Mouse (Mus musculus) hindbrain, embryonic 11.5 days (tissue): ENCODE measurements around the gene Draxin. TPM values are rescaled to one million over a fixed set of nuclear protein-coding genes. Genes with fewer than 3 reads are reported as not detected.
"Not testable (repeated sequence)": the region's sequence is repeated elsewhere in the genome, so short reads cannot be mapped to it uniquely, and the experiment has no call there.

ENCODE experiments used
- ATAC-seq: fragments of 200-750 bp; cut with Nextera tagmentation; 2 replicates; pipeline ENCODE4 v1.8.0; 2017; ENCODE audit warnings: mild to moderate bottlenecking, moderate TSS enrichment, moderate library complexity; ENCODE audit not compliant: low FRiP score
- DNase-seq: peaks from one replicate; pipeline ENCODE4 v3.0.0-alpha.2; 2015; ENCODE audit warnings: low spot score
- H3K27ac ChIP-seq: fragments of 300-500 bp; sonication (generic); 2 replicates; pipeline ENCODE4 v1.5.1; 2014; ENCODE audit warnings: mild to moderate bottlenecking, low read depth, low read length
- H3K27me3 ChIP-seq: fragments of 300-500 bp; sonication (generic); 2 replicates; pipeline ENCODE4 v1.6.1; 2014; ENCODE audit warnings: mild to moderate bottlenecking, low read length, moderate library complexity, mixed read lengths; ENCODE audit not compliant: control insufficient read depth, insufficient read depth
- H3K36me3 ChIP-seq: fragments of 300-500 bp; sonication (generic); 2 replicates; pipeline ENCODE4 v1.6.1; 2014; ENCODE audit warnings: mild to moderate bottlenecking, low read length, moderate library complexity, mixed read lengths; ENCODE audit not compliant: control insufficient read depth, insufficient read depth
- H3K4me1 ChIP-seq: fragments of 300-500 bp; sonication (generic); replicated peaks from 2 replicates; pipeline ENCODE4 v1.6.1; 2014; ENCODE audit warnings: low read length, mixed read lengths; ENCODE audit not compliant: control insufficient read depth, insufficient read depth
- H3K4me2 ChIP-seq: fragments of 300-500 bp; sonication (generic); replicated peaks from 2 replicates; pipeline ENCODE4 v1.6.1; 2014; ENCODE audit warnings: mild to moderate bottlenecking, low read depth, low read length
- H3K4me3 ChIP-seq: fragments of 300-500 bp; sonication (generic); 2 replicates; pipeline ENCODE4 v1.5.1; 2014; ENCODE audit warnings: low read depth, low read length
- H3K9ac ChIP-seq: fragments of 300-500 bp; sonication (generic); 2 replicates; pipeline ENCODE4 v1.6.1; 2014; ENCODE audit warnings: low read depth, low read length
- H3K9me3 ChIP-seq: fragments of 300-500 bp; sonication (generic); 2 replicates; pipeline ENCODE4 v1.6.1; 2016; ENCODE audit warnings: low read length; ENCODE audit not compliant: control insufficient read depth
- WGBS: fragments of 180-500 bp; shearing (Covaris S2); extraction: QIAGEN DNeasy Blood & Tissue Kit; methylation state at CpG from one replicate; pipeline ENCODE4 v1.1.7; 2014; 5-methylcytosine and 5-hydroxymethylcytosine counted together
- polyA plus RNA-seq: library from polyadenylated mRNA; unstranded; fragments of >200 nt; fragmentation: Nextera tagmentation; extraction: Ambion mirVana; gene quantifications from 2 replicates; pipeline ENCODE4 v1.2.1, GENCODE M21; 2014

Gene Draxin
- polyA plus RNA-seq, 1 experiment from 2014 or later: 13.8 TPM

DNA sequence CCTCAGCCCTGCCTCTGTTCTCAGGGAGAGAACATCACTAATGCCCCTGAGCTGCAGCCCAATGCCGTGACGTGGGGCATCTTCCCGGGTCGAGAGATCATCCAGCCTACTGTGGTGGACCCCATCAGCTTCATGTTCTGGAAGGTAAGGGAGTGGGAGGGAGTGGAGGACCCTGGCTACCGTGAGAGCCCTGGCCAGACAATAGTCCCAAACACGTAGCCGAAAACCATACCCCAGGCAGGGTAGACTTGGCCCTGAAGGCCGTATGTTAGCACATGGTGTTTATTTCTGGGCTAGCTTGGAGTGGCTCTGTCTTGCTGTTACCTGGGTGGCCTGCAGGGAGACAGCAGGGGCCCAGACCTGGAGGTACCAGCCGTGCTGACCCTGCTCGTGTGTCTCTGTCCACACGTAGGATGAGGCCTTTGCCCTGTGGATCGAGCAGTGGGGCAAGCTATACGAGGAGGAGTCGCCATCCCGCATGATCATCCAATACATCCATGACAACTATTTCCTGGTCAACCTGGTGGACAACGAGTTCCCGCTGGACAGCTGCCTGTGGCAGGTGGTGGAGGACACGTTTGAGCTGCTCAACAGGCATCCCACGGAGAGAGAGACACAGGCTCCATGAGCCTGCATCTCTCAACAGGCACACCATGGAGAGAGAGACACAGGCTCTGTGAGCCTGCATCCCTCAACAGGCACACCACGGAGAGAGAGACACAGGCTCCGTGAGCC lies 75.4 kb downstream of the Draxin start:
- ATAC-seq: no peak
- Histone ChIP-seq H3K9me3 (no peaks in the 10 kb centered on the region), H3K27me3 (no peaks in the 10 kb centered on the region), H3K4me2 (no peak overlapping the region), H3K9ac (no peak overlapping the region), H3K27ac (no peak overlapping the region), H3K36me3 (peaks cover 24% of the 10 kb centered on the region), H3K4me3 (no peak overlapping the region), H3K4me1 (no peaks in the 10 kb centered on the region)
- no peak for DNase-seq
- WGBS: 95% methylated on average over 21 of the region's 21 CpGs

DNA sequence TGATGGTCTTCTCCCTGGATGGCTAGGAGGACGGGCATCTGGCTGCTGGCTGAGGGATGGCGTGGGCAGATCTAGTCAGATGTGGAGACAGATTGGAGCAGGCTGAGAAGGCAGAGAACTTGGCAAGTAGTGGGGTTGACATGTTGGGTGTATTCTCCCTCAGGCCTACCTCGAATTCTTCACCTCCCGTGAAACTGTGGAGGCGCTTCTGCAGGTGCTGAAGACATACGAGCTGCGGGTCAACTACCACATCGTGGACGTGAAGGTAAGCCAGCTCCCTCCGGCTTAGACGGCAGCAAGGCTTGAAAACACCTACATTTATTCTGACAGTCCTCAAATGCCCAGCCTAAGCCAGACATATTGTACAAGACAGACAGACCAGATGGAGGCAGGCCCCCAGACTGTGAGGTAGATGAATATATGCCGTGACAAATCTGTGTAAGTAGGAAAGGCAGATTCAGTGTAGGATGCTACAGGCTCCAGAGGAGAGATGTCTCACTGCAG lies 77.0 kb downstream of the Draxin start:
- H3K9ac ChIP-seq: no peak overlapping the region
- no peak overlapping the region for H3K4me3 ChIP-seq
- peaks cover 24% of the 10 kb centered on the region for H3K36me3 ChIP-seq
- 95% methylated on average over 12 of the region's 12 CpGs for WGBS
- no peak overlapping the region for H3K4me2 ChIP-seq
- no peaks in the 10 kb centered on the region for H3K4me1 ChIP-seq
- DNase-seq (no peak), ATAC-seq (no peak)
- no peak overlapping the region for H3K27ac ChIP-seq
- H3K9me3 ChIP-seq: no peaks in the 10 kb centered on the region
- H3K27me3 ChIP-seq: no peaks in the 10 kb centered on the region

GRCm38 (mm10) chr4:148052976-148053375 lies 77.5 kb downstream of the Draxin start:
- ATAC-seq (no peak), DNase-seq (no peak)
- no peaks in the 10 kb centered on the region for H3K27me3 ChIP-seq
- no peaks in the 10 kb centered on the region for H3K9me3 ChIP-seq
- H3K27ac ChIP-seq: no peak overlapping the region
- WGBS: 87% methylated on average over 2 of the region's 2 CpGs
- peaks cover 26% of the 10 kb centered on the region for H3K36me3 ChIP-seq
- no peaks in the 10 kb centered on the region for H3K4me1 ChIP-seq
- no peak overlapping the region for H3K4me3 ChIP-seq
- no peak overlapping the region for H3K9ac ChIP-seq
- no peak overlapping the region for H3K4me2 ChIP-seq

DNA sequence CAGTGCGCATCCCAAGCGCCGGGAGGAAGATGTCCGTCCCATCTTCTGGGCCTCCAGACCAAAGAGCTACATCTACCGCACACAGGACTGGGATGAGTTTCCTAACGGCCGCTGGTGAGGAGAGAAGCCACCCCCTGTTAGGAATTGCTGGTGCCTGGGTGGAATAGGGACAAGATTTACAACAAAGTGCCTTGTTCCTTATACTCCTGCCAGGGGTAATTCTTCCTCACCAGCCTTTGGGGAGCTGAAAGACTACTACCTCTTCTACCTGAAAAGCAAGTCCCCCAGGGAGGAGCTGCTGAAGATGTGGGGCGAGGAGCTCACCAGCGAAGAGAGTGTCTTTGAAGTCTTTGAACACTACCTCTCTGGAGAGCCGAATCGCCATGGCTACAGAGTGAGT lies 78.6 kb downstream of the Draxin start:
- Histone ChIP-seq H3K27me3 (no peaks in the 10 kb centered on the region), H3K4me3 (no peak overlapping the region), H3K9ac (no peak overlapping the region), H3K4me1 (no peaks in the 10 kb centered on the region), H3K27ac (no peak overlapping the region), H3K36me3 (peaks cover 24% of the 10 kb centered on the region), H3K4me2 (no peak overlapping the region), H3K9me3 (no peaks in the 10 kb centered on the region)
- 91% methylated on average over 11 of the region's 11 CpGs for WGBS
- no peak for DNase-seq
- no peak for ATAC-seq

GRCm38 (mm10) chr4:148051046-148051776 lies 79.3 kb downstream of the Draxin start:
- Histone ChIP-seq H3K36me3 (peaks cover 20% of the 10 kb centered on the region), H3K9ac (no peak overlapping the region), H3K4me1 (no peaks in the 10 kb centered on the region), H3K27ac (no peak overlapping the region), H3K4me2 (no peak overlapping the region), H3K9me3 (no peaks in the 10 kb centered on the region), H3K27me3 (no peaks in the 10 kb centered on the region), H3K4me3 (no peak overlapping the region)
- DNase-seq: no peak
- WGBS: 94% methylated on average over 13 of the region's 13 CpGs
- no peak for ATAC-seq

DNA sequence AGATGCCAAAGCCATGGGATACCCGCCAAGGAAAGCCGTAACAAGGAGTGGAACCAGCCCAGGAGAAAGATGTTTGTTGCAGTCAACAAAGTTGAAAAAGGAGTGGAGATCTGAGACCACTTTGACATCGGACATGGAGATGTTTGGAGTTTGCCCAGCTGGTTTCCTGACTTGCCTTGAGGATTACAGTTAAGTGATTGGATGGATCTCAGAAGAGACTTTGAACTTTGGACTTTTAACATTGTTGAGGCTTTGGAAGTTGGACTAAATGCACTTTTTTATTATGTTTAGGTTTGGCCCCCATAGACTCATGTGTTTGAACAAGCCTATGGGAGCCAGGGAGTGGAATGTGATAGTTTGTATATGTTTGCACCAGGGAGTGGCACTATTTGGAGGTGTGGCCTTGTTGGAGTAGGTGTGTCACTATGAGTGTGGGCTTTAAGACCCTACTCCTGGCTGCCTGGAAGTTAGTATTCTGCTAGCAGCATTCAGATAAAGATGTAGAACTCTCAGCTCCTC lies 80.0 kb downstream of the Draxin start:
- H3K4me1 ChIP-seq, H3K9ac ChIP-seq, H3K27ac ChIP-seq, DNase-seq, H3K27me3 ChIP-seq, ATAC-seq, H3K9me3 ChIP-seq, H3K4me2 ChIP-seq, H3K4me3 ChIP-seq: not testable (repeated sequence)
- WGBS: 95% methylated on average over 3 of the region's 3 CpGs
- H3K36me3 ChIP-seq: peaks cover 12% of the 10 kb centered on the region

Other genes with a start within 250 kb of the Draxin start
- 33.2 and 39.0 TPM in 2 replicates for gene Mfn2, start 226.0 kb downstream of the Draxin start, polyA plus RNA-seq
- 28.2 and 28.7 TPM in 2 replicates for gene Plod1, start 193.9 kb downstream of the Draxin start, polyA plus RNA-seq
- 13.6 and 16.7 TPM in 2 replicates for gene 2510039O18Rik, start 189.8 kb downstream of the Draxin start, polyA plus RNA-seq
- 0.23 and 0.39 TPM in 2 replicates for gene Nppb, start 144.9 kb downstream of the Draxin start, polyA plus RNA-seq
- not detected in 2 replicates for gene Nppa, start 130.0 kb downstream of the Draxin start, polyA plus RNA-seq
- 21.7 and 26.2 TPM in 2 replicates for gene Clcn6, start 91.9 kb downstream of the Draxin start, polyA plus RNA-seq
- 18.0 and 19.6 TPM in 2 replicates for gene Mthfr, start 91.6 kb downstream of the Draxin start, polyA plus RNA-seq
- gene Agtrap, start 42.7 kb downstream of the Draxin start, polyA plus RNA-seq: 8.8 and 10.9 TPM in 2 replicates
- gene Mad2l2, start 314 bp downstream of the Draxin start, polyA plus RNA-seq: 82.5 and 88.2 TPM in 2 replicates
- gene Fbxo6, start 21.4 kb upstream of the Draxin start, polyA plus RNA-seq: 14.6 and 15.5 TPM in 2 replicates
- gene Fbxo44, start 29.8 kb upstream of the Draxin start, polyA plus RNA-seq: 82.2 and 82.5 TPM in 2 replicates
- gene Fbxo2, start 29.9 kb upstream of the Draxin start, polyA plus RNA-seq: 3.0 and 3.2 TPM in 2 replicates
- 6.4 and 7.0 TPM in 2 replicates for gene Disp3, start 157.3 kb upstream of the Draxin start, polyA plus RNA-seq